Mouse (Mus musculus) mouse trophoblast stem cell (cell line): ENCODE data around the gene Proca1.

Source experiments
- in situ Hi-C, 2 experiments: fragments of 300-500 bp; cut with MseI, MboI; formaldehyde crosslinking; loops; 2 replicates in 1 of 2; 3 replicates in 1 of 2; pipeline ENCODE4 v1.15.1; 2025

The Proca1 gene

GRCm38 (mm10) chr11:78193113-78193512 lies at the start of gene Proca1:
Proca1 (plus strand) TSS chr11:78193392.
- in situ Hi-C loops: no loop called here

GRCm38 (mm10) chr11:78143520-78143919 lies 49.7 kb upstream of the Proca1 start:
- in situ Hi-C loops: no loop called here

- in situ Hi-C loops: no loop called here
These were observed 47.0 kb upstream of the Proca1 start for GRCm38 (mm10) chr11:78146168-78146567.

GRCm38 (mm10) chr11:78146707-78147543 lies 46.3 kb upstream of the Proca1 start:
- in situ Hi-C loops: no loop called here

- in situ Hi-C loops: loop anchor here in 1 of 2 experiments (5.0 kb wide), 1 partner anchor 49 kb away; no protein-coding TSS in a partner anchor
These were observed 42.0 kb upstream of the Proca1 start for GRCm38 (mm10) chr11:78151161-78151560.

- in situ Hi-C loops: loop anchor here in 1 of 2 experiments (5.0 kb wide), 1 partner anchor 50 kb away; no protein-coding TSS in a partner anchor
These were observed 40.6 kb upstream of the Proca1 start for GRCm38 (mm10) chr11:78152299-78153231.

GRCm38 (mm10) chr11:78153778-78154177 lies 39.4 kb upstream of the Proca1 start:
- in situ Hi-C loops: loop anchor here in 1 of 2 experiments (5.0 kb wide), 1 partner anchor 51 kb away; no protein-coding TSS in a partner anchor

GRCm38 (mm10) chr11:78155674-78156073 lies 37.5 kb upstream of the Proca1 start:
- in situ Hi-C loops: no loop called here

GRCm38 (mm10) chr11:78156156-78156699 lies 37.0 kb upstream of the Proca1 start:
- in situ Hi-C loops: no loop called here

GRCm38 (mm10) chr11:78159096-78159495 lies 34.1 kb upstream of the Proca1 start:
- in situ Hi-C loops: no loop called here

GRCm38 (mm10) chr11:78159557-78159956 lies 33.6 kb upstream of the Proca1 start:
- in situ Hi-C loops: no loop called here

- in situ Hi-C loops: no loop called here
These were observed 33.0 kb upstream of the Proca1 start for GRCm38 (mm10) chr11:78160171-78160570.

- in situ Hi-C loops: no loop called here
These were observed 32.5 kb upstream of the Proca1 start for GRCm38 (mm10) chr11:78160675-78161074.

GRCm38 (mm10) chr11:78161169-78161568 lies 32.0 kb upstream of the Proca1 start:
- in situ Hi-C loops: no loop called here

GRCm38 (mm10) chr11:78161968-78162367 lies 31.2 kb upstream of the Proca1 start:
- in situ Hi-C loops: no loop called here

GRCm38 (mm10) chr11:78162504-78162903 lies 30.7 kb upstream of the Proca1 start:
- in situ Hi-C loops: no loop called here

- in situ Hi-C loops: no loop called here
These were observed 30.1 kb upstream of the Proca1 start for GRCm38 (mm10) chr11:78163045-78163444.

GRCm38 (mm10) chr11:78163681-78164603 lies 29.2 kb upstream of the Proca1 start:
- in situ Hi-C loops: no loop called here

- in situ Hi-C loops: no loop called here
These were observed 28.6 kb upstream of the Proca1 start for GRCm38 (mm10) chr11:78164604-78164923.

GRCm38 (mm10) chr11:78164924-78165760 lies 28.1 kb upstream of the Proca1 start, which contains the start of gene Traf4:
Traf4 (minus strand) TSS chr11:78165589.
- in situ Hi-C loops: no loop called here
